8 mouse cellular contexts compared by ENCODE assay signal in genomic region chr13:21408805-21409459, GRCm38 (mm10). TPM values are rescaled to one million over a fixed set of nuclear protein-coding genes. Genes with fewer than 3 reads are reported as not detected.
DNase-seq lines count a peak whose midpoint lies in the region; ATAC-seq and TF ChIP-seq lines count a peak whose summit lies in the region.

No protein-coding gene starts in this region.

- no peaks in the 10 kb centered on the region for H3K27me3 ChIP-seq in kidney, adult 2 months (replicated peaks; ENCODE audit: control insufficient read depth, insufficient read depth, low read length)
- H3K27me3 ChIP-seq in hindbrain, embryonic 12.5 days: 0 out of 2 replicates have a peak, but pooled peaks cover 3% of the 10 kb centered on the region
- peaks cover 6% of the 10 kb centered on the region; the same call in 1 of the 2 replicates for H3K27me3 ChIP-seq in midbrain, embryonic 12.5 days

- no peaks in the 10 kb centered on the region for H3K36me3 ChIP-seq in kidney, adult 2 months (ENCODE audit: control insufficient read depth, insufficient read depth, low read length)
- no peaks in the 10 kb centered on the region for H3K36me3 ChIP-seq in hindbrain, embryonic 12.5 days
- no peaks in the 10 kb centered on the region for H3K36me3 ChIP-seq in midbrain, embryonic 12.5 days

- H3K9ac ChIP-seq in hindbrain, embryonic 12.5 days: peak overlapping the region; percentile 66
- no peak overlapping the region; the same call in 1 of the 2 replicates for H3K9ac ChIP-seq in midbrain, embryonic 12.5 days (replicated peaks)

- H3K4me2 ChIP-seq in hindbrain, embryonic 12.5 days (replicated peaks): peak overlapping the region; percentile 67
- H3K4me2 ChIP-seq in midbrain, embryonic 12.5 days (replicated peaks): peak overlapping the region; percentile 63

- TF ChIP-seq CTCF in kidney, adult 2 months (conservative IDR thresholded peaks at IDR 0.05; ENCODE audit: insufficient read depth, insufficient read length, low read depth, low read length): no peak

- ATAC-seq in hindbrain, embryonic 12.5 days (ENCODE audit: low FRiP score): peak; percentile 23
- peak; percentile 83; the same call in 1 of the 2 replicates for ATAC-seq in midbrain, embryonic 12.5 days (ENCODE audit: low FRiP score, low read depth)
- ATAC-seq in granulocyte monocyte progenitor cell, adult 5-6 weeks (replicated peaks; ENCODE audit: poor library complexity, severe bottlenecking): no peak

- H3K27ac ChIP-seq in kidney, adult 2 months (ENCODE audit: insufficient read depth, low read depth, low read length): peak overlapping the region; percentile 91
- H3K27ac ChIP-seq in hindbrain, embryonic 12.5 days: peak overlapping the region; percentile 72
- H3K27ac ChIP-seq in midbrain, embryonic 12.5 days (replicated peaks): peak overlapping the region; percentile 76

- no peak for TF ChIP-seq POLR2A in kidney, adult 2 months (IDR thresholded peaks at IDR 0.05; ENCODE audit: low read depth, low read length)

- H3K4me3 ChIP-seq in kidney, adult 2 months (ENCODE audit: insufficient read depth, low read depth, low read length): peak overlapping the region; percentile 91
- peak overlapping the region; percentile 52 for H3K4me3 ChIP-seq in hindbrain, embryonic 12.5 days
- peak overlapping the region; percentile 53 for H3K4me3 ChIP-seq in midbrain, embryonic 12.5 days

- H3K4me1 ChIP-seq in kidney, adult 2 months (ENCODE audit: control insufficient read depth, insufficient read depth, low read length): no peaks in the 10 kb centered on the region; the same call in 1 of the 2 replicates
- peaks cover 3% of the 10 kb centered on the region for H3K4me1 ChIP-seq in hindbrain, embryonic 12.5 days
- H3K4me1 ChIP-seq in midbrain, embryonic 12.5 days: 0 out of 2 replicates have a peak, but pooled peaks cover 6% of the 10 kb centered on the region

- H3K9me3 ChIP-seq in hindbrain, embryonic 12.5 days (replicated peaks): no peaks in the 10 kb centered on the region
- no peaks in the 10 kb centered on the region for H3K9me3 ChIP-seq in midbrain, embryonic 12.5 days

- no peak for DNase-seq in kidney, adult 2 months
- no peak for DNase-seq in kidney, postnatal 14 days
- peak; percentile 11 to 22 for DNase-seq in cerebellum, postnatal 25 days
- no peak for DNase-seq in urinary bladder, adult 18-20 months (ENCODE audit: low spot score in 2 of 2)
- no peak for DNase-seq in left cerebral cortex, adult 11 months (ENCODE audit: low spot score)

- 55% methylated on average over 11 of the region's 11 CpGs for WGBS in kidney, adult 2 months
- 48% methylated on average over 11 of the region's 11 CpGs for WGBS in hindbrain, embryonic 12.5 days
- 53% methylated on average over 11 of the region's 11 CpGs for WGBS in midbrain, embryonic 12.5 days

RNA-seq across cellular contexts. Expression of gene Zkscan3, which starts 6.4 kb away (rescaled TPM):
- polyA plus RNA-seq in kidney, adult 2 months (2012; rRNA removed): 18.4 and 20.6 TPM in 2 replicates
- 91.0 and 96.2 TPM in 2 replicates for polyA plus RNA-seq in hindbrain, embryonic 12.5 days (2016; fragmentation: Nextera tagmentation; extraction: Ambion mirVana)
- polyA plus RNA-seq in midbrain, embryonic 12.5 days (2016; fragmentation: Nextera tagmentation; extraction: Ambion mirVana): 99.0 and 100 TPM in 2 replicates
- total RNA-seq in granulocyte monocyte progenitor cell, adult 5-6 weeks (2014; fragmentation: Nextera tagmentation): 41.4 and 46.5 TPM in 2 replicates
- 29.1 and 33.0 TPM in 2 replicates for total RNA-seq in granulocyte monocyte progenitor cell, adult 5-6 weeks (2017)

RNA-seq across cellular contexts. Expression of gene Pgbd1, which starts 31.9 kb away (rescaled TPM):
- 1.1 and 1.2 TPM in 2 replicates for polyA plus RNA-seq in kidney, adult 2 months (2012; rRNA removed)
- polyA plus RNA-seq in hindbrain, embryonic 12.5 days (2016; fragmentation: Nextera tagmentation; extraction: Ambion mirVana): 4.2 and 4.9 TPM in 2 replicates
- 5.1 and 6.8 TPM in 2 replicates for polyA plus RNA-seq in midbrain, embryonic 12.5 days (2016; fragmentation: Nextera tagmentation; extraction: Ambion mirVana)
- total RNA-seq in granulocyte monocyte progenitor cell, adult 5-6 weeks (2014; fragmentation: Nextera tagmentation): 0.71 and 3.2 TPM in 2 replicates
- total RNA-seq in granulocyte monocyte progenitor cell, adult 5-6 weeks (2017): 0.93 and 2.0 TPM in 2 replicates

RNA-seq across cellular contexts. Expression of gene Zscan26, which starts 44.6 kb away (rescaled TPM):
- polyA plus RNA-seq in kidney, adult 2 months (2012; rRNA removed): 13.7 and 14.7 TPM in 2 replicates
- 23.4 and 26.2 TPM in 2 replicates for polyA plus RNA-seq in hindbrain, embryonic 12.5 days (2016; fragmentation: Nextera tagmentation; extraction: Ambion mirVana)
- 24.4 and 24.6 TPM in 2 replicates for polyA plus RNA-seq in midbrain, embryonic 12.5 days (2016; fragmentation: Nextera tagmentation; extraction: Ambion mirVana)
- total RNA-seq in granulocyte monocyte progenitor cell, adult 5-6 weeks (2014; fragmentation: Nextera tagmentation): 19.5 and 21.5 TPM in 2 replicates
- total RNA-seq in granulocyte monocyte progenitor cell, adult 5-6 weeks (2017): 18.7 and 22.5 TPM in 2 replicates

RNA-seq across cellular contexts. Expression of gene Zscan12, which starts 46.3 kb away (rescaled TPM):
- 1.6 TPM in 2 replicates for polyA plus RNA-seq in kidney, adult 2 months (2012; rRNA removed)
- polyA plus RNA-seq in hindbrain, embryonic 12.5 days (2016; fragmentation: Nextera tagmentation; extraction: Ambion mirVana): 16.6 and 17.0 TPM in 2 replicates
- 20.3 and 20.7 TPM in 2 replicates for polyA plus RNA-seq in midbrain, embryonic 12.5 days (2016; fragmentation: Nextera tagmentation; extraction: Ambion mirVana)
- total RNA-seq in granulocyte monocyte progenitor cell, adult 5-6 weeks (2014; fragmentation: Nextera tagmentation): 8.4 and 8.6 TPM in 2 replicates
- total RNA-seq in granulocyte monocyte progenitor cell, adult 5-6 weeks (2017): 11.1 and 20.0 TPM in 2 replicates

RNA-seq across cellular contexts. Expression of gene Nkapl, which starts 59.4 kb away (rescaled TPM):
- polyA plus RNA-seq in kidney, adult 2 months (2012; rRNA removed): 0.13 and 0.23 TPM in 2 replicates
- polyA plus RNA-seq in hindbrain, embryonic 12.5 days (2016; fragmentation: Nextera tagmentation; extraction: Ambion mirVana): 2.5 and 2.7 TPM in 2 replicates
- polyA plus RNA-seq in midbrain, embryonic 12.5 days (2016; fragmentation: Nextera tagmentation; extraction: Ambion mirVana): 2.5 and 2.9 TPM in 2 replicates
- 0.43 TPM in 1 of 2 replicates, not detected in the other for total RNA-seq in granulocyte monocyte progenitor cell, adult 5-6 weeks (2014; fragmentation: Nextera tagmentation)
- not detected in 2 replicates for total RNA-seq in granulocyte monocyte progenitor cell, adult 5-6 weeks (2017)

Comparison
In these comparisons a context has a peak if more than half of its experiments do, and no peak if none do; other contexts are left out.
1. DNase-seq: peak in cerebellum, postnatal 25 days (2 of 2); none in kidney, adult 2 months (single experiment), kidney, postnatal 14 days (single experiment), urinary bladder, adult 18-20 months (0 of 2) and left cerebral cortex, adult 11 months (single experiment).
2. Peak in every context shown above with its lines, with median percentiles within 50 percentile points of each other: H3K27ac ChIP-seq and H3K4me3 ChIP-seq.